Mouse (Mus musculus) kidney, adult 2 months (tissue): ENCODE measurements around the gene Acad10.

ENCODE experiments used
- CTCF ChIP-seq: fragments of 200-500 bp; conservative IDR thresholded peaks from 2 replicates; pipeline ENCODE4 v1.5.1; 2011; ENCODE audit warnings: low read depth, mild to moderate bottlenecking, control low read depth, low read length, moderate library complexity, mixed read lengths; ENCODE audit not compliant: insufficient read depth, insufficient read length
- POLR2A ChIP-seq: fragments of 200-500 bp; IDR thresholded peaks from one replicate; pipeline ENCODE4 v1.6.1; 2011; ENCODE audit warnings: low read depth, low read length, control low read depth

GRCm38 (mm10) chr5:121589928-121590327 lies 70.4 kb downstream of the Acad10 start:
- no peak for TF ChIP-seq POLR2A
- TF ChIP-seq CTCF, result no peak
